Mouse (Mus musculus) lung, adult 2 months (tissue): ENCODE data around the gene Prx. TPM values are rescaled to one million over a fixed set of nuclear protein-coding genes. Genes with fewer than 3 reads are reported as not detected.

ENCODE experiments used
- DNase-seq: peaks from one replicate; pipeline ENCODE4 v3.0.0; 2022
- H3K4me1 ChIP-seq: fragments of 200-500 bp; 2 replicates; pipeline ENCODE4 v1.6.1; 2011; ENCODE audit warnings: low read length; ENCODE audit not compliant: control insufficient read depth, insufficient read depth
- H3K4me3 ChIP-seq: fragments of 200-500 bp; replicated peaks from 2 replicates; pipeline ENCODE3; 2011; ENCODE audit warnings: low read depth, mild to moderate bottlenecking, control low read depth, low read length; ENCODE audit errors: extremely low read depth
- CTCF ChIP-seq: fragments of 200-500 bp; IDR thresholded peaks from 2 replicates; pipeline ENCODE4 v1.5.1; 2011; ENCODE audit warnings: mild to moderate bottlenecking, low read length, control low read depth; ENCODE audit not compliant: insufficient read depth
- POLR2A ChIP-seq: fragments of 200-500 bp; IDR thresholded peaks from 2 replicates; pipeline ENCODE4 v1.6.1; 2011; ENCODE audit warnings: low read depth, mild to moderate bottlenecking, control low read depth, low read length, borderline replicate concordance; ENCODE audit errors: extremely low read depth
- WGBS: fragments of 180-500 bp; shearing (Covaris S2); methylation state at CpG from one replicate; pipeline ENCODE4 v1.1.7; 2018; 5-methylcytosine and 5-hydroxymethylcytosine counted together
- polyA plus RNA-seq: library from polyadenylated mRNA; depleted of rRNA; stranded (reverse); fragments of >200 nt; gene quantifications from 2 replicates; pipeline ENCODE4 v1.2.3, GENCODE M21; 2012

Prx gene
- polyA plus RNA-seq, 1 experiment: 67.4 TPM

DNA sequence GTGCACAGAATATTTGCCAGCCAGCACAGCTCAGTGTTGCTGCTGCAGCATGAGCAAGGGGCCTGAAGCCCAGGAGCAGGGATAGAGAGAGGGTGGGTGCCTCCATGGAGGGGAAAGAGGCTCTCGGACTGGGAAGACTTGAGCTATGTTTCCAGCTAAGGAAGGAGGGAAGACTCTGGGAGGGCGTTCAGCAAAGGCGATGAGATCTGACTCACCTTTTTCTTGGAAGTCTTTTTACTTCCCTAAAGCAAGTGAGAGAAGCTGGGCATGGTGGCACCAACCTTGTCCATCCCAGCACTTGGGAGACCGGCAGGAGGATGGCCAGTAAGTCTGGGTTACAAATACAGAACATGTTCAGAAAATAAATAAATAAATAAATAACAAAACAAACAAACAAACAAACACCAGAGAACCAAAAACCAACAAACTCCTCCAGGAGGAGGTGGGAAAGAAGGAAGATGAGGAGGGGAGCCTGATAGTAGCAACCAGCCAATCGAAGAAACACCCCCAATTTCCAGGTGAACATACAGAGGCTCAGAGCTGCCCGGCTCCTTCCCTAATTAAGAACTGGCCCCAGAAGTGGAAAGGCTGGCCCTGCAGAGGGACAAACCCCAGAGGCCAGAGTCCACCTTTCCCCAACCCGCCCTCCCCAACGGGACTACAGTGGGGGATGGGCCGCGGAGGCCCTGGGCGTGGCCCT, 18.0 kb upstream of the Prx start:
- DNase-seq: no peak
- WGBS: 15% methylated on average over 11 of the region's 11 CpGs
- no peaks in the 10 kb centered on the region for H3K4me1 ChIP-seq
- TF ChIP-seq POLR2A: no peak
- no peak for TF ChIP-seq CTCF
- H3K4me3 ChIP-seq: peak overlapping the region; percentile 9

DNA sequence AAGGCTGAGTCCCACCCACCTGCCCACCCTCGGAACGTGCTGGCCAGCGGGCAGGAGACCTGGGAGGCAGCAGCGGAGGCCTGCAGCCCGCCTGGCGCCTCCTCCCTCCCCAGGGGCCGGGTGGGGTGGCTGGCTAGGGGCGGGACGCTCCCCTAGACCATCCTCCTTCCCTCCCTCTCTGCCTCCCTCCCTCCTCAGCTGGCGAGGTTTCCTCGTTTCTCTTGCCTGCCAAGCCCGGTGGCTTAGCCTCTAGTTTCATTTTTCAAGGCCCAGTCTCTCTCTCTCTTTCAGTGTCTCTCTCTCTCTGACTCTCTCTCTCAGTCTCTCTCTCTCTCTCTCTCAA, 17.5 kb upstream of the Prx start:
- 0% methylated on average over 12 of the region's 12 CpGs for WGBS
- Histone ChIP-seq H3K4me1 (no peaks in the 10 kb centered on the region), H3K4me3 (peak overlapping the region; percentile 44)
- DNase-seq: peak; percentile 86
- TF ChIP-seq CTCF (no peak), POLR2A (peak; percentile 62; the same call in 1 of the 2 replicates)

DNA sequence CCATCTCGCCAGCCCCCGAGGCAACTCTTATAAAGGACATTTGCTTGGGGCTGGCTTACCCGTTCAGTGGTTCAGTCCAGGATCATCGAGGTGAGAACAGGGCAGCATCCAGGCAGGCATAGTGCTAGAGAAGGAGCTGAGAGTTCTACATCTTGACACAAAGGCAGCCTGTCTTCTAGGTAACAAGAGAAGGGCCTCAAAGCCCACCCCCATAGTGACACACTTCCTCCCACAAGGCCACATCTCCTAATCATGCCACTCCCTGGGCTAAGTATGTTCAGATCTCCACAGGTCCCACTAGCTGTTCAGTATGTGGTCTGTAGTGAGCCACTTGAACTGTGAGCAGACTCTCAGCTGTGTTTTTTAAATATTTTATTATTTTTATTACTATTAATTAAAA, 15.3 kb upstream of the Prx start:
- no peak for DNase-seq
- Histone ChIP-seq H3K4me3 (no peak overlapping the region), H3K4me1 (peaks cover 4% of the 10 kb centered on the region; the same call in 1 of the 2 replicates)
- TF ChIP-seq POLR2A (no peak), CTCF (no peak)
- WGBS: 77% methylated on average over 4 of the region's 4 CpGs

DNA sequence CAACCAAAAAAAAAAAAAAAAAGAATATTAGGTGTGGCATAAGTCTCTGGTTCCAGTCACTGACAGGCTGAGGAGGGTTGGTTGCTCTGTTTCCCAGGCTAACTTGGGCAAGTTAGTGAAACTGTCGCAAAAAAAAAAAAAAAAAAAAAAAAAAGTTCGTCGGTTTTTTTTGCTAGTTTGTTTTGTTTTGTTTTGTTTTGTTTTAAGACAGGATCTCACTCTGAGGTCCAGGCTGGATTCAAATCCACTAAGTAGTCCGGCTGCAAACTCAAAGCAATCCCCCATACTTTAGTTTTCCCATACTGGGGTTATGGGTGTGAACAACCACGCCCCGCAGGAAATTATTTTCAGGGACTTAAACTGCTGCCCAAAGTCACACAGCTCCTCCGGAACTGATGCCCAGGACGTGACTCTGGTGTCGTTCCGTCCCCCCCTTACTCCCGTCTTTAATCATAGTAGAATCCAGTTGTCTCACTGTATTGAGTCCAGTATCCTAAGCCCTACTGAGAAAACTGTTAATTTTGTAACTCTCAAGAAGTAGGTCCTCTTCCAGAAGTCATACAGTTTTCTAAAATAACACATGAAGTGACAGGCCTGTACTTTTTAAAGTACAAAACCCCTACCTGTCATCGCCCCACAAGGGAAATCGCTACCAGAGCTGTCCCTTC, 12.9 kb upstream of the Prx start:
- Histone ChIP-seq H3K4me3 (peak overlapping the region; percentile 83), H3K4me1 (peaks cover 13% of the 10 kb centered on the region)
- under 1% methylated on average over 13 of the region's 13 CpGs for WGBS
- DNase-seq: peak; percentile 43
- no peak for TF ChIP-seq CTCF
- TF ChIP-seq POLR2A: no peak

DNA sequence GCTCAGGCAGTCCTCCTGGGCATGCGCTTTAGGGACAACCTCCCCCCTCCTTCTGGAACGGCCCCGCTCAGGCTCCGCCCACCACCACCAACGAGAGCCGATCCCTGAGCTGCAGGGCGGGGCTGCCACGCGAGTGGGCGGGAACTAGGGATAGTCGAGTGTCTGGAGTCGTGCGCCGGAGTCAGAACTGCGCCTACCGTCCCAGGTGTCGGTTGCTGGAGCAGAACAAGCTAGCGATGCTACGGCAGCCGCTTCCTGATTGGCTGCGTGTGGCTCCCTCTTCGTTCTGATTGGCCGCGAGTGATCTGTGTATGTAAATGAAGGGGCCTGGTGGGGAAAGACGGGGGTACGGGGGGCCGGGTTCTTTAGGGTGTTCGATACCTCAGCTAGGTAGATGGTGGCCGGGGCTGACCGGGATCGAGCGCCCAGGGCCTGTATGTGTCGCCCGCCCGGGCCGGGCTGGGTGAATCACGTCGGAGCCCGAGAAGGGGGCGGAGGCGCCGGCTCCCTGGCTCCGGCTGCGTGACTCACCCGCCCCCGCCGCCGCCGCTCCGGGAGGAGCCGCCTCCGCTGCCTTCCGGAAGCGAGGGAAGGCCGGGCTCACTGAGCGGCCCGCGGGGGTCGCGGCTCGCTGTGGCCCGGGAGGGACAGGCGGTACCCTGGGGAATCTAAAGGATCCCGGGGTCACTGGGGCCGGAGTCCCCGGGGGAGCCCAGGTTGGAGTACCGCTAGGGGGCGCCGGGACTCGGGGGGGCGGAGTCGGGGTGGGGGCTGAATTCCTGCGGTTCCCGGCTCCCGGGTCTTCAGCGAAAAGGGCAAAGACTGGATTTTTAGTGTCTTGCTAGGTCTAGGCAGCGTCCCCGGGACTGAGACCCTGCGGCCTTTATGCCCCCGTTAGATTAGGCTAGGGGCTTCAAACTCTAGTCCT, 12.1 kb upstream of the Prx start, which contains the start of gene Sertad1:
Gene Sertad1, plus strand, starts transcription at position 141 of the 928 bp plus-strand sequence.
- Histone ChIP-seq H3K4me1 (peaks cover 19% of the 10 kb centered on the region), H3K4me3 (peak within 1 kb of the TSS; percentile 83)
- peak; percentile 100 for DNase-seq
- under 1% methylated on average over 80 of the region's 80 CpGs for WGBS
- no peak for TF ChIP-seq CTCF
- peak; percentile 100 for TF ChIP-seq POLR2A

DNA sequence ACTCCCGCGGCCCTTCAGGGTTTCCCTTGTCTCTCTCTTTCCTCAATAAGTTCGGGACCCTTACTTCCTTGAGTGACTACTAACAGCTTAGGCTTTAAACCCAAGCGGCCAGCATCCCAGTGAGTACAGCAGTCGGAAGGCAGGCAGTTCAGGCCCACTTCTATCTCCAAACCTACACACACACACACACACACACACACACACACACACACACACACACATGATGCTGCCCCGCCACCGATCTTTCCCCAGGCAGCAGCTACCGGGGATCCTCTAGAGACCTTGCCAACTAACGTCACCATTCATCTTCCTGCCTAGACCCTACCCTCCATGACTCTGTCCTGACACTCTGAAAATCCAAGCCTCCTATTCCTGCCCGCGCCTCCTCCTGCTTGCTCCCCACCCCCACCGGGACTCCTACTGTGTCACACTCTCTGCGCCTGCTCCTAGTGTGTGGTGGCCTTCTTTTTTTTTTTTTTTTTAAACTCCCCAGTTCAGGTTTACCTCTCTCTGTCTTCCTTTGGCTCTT, 11.3 kb upstream of the Prx start:
- peaks cover 21% of the 10 kb centered on the region for H3K4me1 ChIP-seq
- TF ChIP-seq CTCF: no peak
- no peak for TF ChIP-seq POLR2A
- DNase-seq: peak; percentile 60
- under 1% methylated on average over 13 of the region's 13 CpGs for WGBS
- peak overlapping the region; percentile 83 for H3K4me3 ChIP-seq

DNA sequence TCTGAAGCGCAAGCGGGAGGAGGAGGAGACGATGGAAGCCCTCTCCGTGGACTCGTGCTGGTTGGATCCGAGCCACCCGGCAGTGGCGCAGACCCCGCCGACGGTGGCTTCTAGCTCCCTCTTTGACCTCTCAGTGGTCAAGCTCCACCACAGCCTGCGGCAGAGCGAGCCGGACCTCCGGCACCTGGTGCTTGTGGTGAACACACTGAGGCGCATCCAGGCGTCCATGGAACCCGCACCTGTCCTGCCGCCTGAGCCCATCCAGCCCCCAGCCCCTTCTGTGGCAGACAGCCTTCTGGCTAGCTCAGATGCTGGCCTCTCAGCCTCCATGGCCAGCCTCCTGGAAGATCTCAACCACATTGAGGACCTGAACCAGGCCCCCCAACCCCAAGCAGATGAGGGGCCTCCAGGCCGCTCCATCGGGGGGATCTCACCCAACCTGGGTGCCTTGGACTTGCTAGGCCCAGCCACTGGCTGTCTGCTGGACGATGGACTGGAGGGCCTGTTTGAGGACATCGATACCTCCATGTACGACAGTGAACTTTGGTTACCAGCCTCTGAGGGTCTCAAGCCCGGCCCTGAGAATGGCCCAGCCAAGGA, 9.8 kb upstream of the Prx start:
- TF ChIP-seq POLR2A: no peak
- no peak for TF ChIP-seq CTCF
- WGBS: 87% methylated on average over 25 of the region's 25 CpGs
- Histone ChIP-seq H3K4me3 (no peak overlapping the region), H3K4me1 (peaks cover 21% of the 10 kb centered on the region)
- no peak for DNase-seq

DNA sequence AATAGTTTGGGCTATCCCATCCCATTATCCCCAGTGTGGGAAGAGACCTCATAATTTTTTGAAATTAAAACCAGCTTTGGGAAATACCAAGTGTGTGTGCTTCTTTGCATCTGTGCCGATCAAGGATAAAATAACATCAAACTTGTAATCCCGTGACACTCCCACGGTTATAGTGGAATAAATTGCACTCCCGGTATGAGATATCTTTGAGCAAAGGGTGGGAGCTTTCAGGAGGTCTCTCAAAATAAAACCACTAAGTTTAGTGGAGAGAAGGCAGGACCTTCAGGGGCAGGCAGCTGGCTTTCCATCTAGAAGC, 8.9 kb upstream of the Prx start:
- 11% methylated on average over 4 of the region's 4 CpGs for WGBS
- DNase-seq: no peak
- TF ChIP-seq POLR2A (no peak), CTCF (no peak)
- H3K4me3 ChIP-seq: peak overlapping the region; percentile 39
- peaks cover 21% of the 10 kb centered on the region for H3K4me1 ChIP-seq
